Comparison of ENCODE assay signal across 12 mouse cellular contexts in the genomic region with DNA sequence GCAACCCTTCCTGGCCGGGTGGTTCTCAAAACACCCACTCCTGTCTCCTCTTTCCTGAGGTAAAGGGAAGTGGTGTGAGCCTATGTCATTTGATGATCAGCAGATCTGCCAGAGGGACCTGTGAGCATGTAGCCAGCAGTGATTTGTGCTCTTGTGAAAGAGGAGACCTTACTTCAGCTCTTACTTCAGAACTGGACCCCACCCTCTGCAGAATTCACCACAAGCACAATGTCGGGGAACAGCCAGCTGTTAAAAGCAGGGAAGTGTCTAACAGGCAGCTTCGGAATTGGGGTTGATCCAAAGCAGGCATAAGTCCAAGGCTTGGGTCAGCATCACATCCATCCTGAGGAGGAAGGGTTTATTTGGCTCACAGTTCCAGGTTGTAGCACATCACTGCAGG. TPM values are rescaled to one million over a fixed set of nuclear protein-coding genes. Genes with fewer than 3 reads are reported as not detected.
DNase-seq lines count a peak whose midpoint lies in the region; ATAC-seq lines count a peak whose summit lies in the region.
"Had no signal": no experiment of that assay in that cellular context is flagged by ENCODE, and none has a peak within 500 bp of the region (broad histone marks: within the 10 kb centered on the region; RNA-seq: fewer than 3 reads in every experiment).

No protein-coding gene starts in this region.

- no peak overlapping the region for H3K4me3 ChIP-seq in liver, embryonic 12.5 days
- H3K4me3 ChIP-seq in intestine, embryonic 15.5 days (replicated peaks) = no peak overlapping the region

- H3K4me2 ChIP-seq in liver, embryonic 12.5 days = no peak overlapping the region
- no peak overlapping the region for H3K4me2 ChIP-seq in intestine, embryonic 15.5 days (replicated peaks)

- H3K4me1 ChIP-seq in liver, embryonic 12.5 days = no peaks in the 10 kb centered on the region
- no peaks in the 10 kb centered on the region for H3K4me1 ChIP-seq in intestine, embryonic 15.5 days (replicated peaks)

- no peak overlapping the region for H3K27ac ChIP-seq in liver, embryonic 12.5 days
- H3K27ac ChIP-seq in intestine, embryonic 15.5 days = no peak overlapping the region
- H3K27ac ChIP-seq: liver, embryonic 14.5 days had no signal

- H3K9ac ChIP-seq in liver, embryonic 12.5 days = no peak overlapping the region
- H3K9ac ChIP-seq in intestine, embryonic 15.5 days = no peak overlapping the region
- H3K9ac ChIP-seq: liver, embryonic 14.5 days had no signal

- ATAC-seq in hematopoietic stem cell, adult 5-6 weeks (replicated peaks in 1 of 2; ENCODE audit: insufficient read depth in 1 of 2, low FRiP score in 2 of 2, low TSS enrichment in 1 of 2, low read depth in 1 of 2, poor library complexity in 2 of 2, severe bottlenecking in 2 of 2) = peak; percentile 25 to 37; a peak in 3 of 4 replicates
- no peak for ATAC-seq in CD4-positive, CD25-positive, alpha-beta regulatory T cell, adult 4 months
- no peak for ATAC-seq in liver, embryonic 12.5 days
- no peak for ATAC-seq in intestine, embryonic 15.5 days

- H3K27me3 ChIP-seq in liver, embryonic 12.5 days (replicated peaks) = 0 out of 2 replicates have a peak, but pooled peaks cover 10% of the 10 kb centered on the region
- H3K27me3 ChIP-seq in intestine, embryonic 15.5 days (replicated peaks) = no peaks in the 10 kb centered on the region

- H3K9me3 ChIP-seq in liver, embryonic 12.5 days (replicated peaks) = no peaks in the 10 kb centered on the region
- H3K9me3 ChIP-seq in intestine, embryonic 15.5 days = no peaks in the 10 kb centered on the region

- DNase-seq in cerebellum, postnatal 14 days = peak; percentile 29 to 31
- no peak for DNase-seq in cerebellum, postnatal 4 days (ENCODE audit: low spot score in 2 of 2)
- peak; percentile 29 for DNase-seq in urinary bladder, postnatal 14 days (ENCODE audit: low spot score)
- DNase-seq in urinary bladder, postnatal 10 days (ENCODE audit: low spot score) = no peak
- DNase-seq: adrenal gland, postnatal 36 days; kidney, adult 11 months; thymus, adult 18-20 months had no signal

- 46% methylated on average over 3 of the region's 3 CpGs for WGBS in liver, embryonic 12.5 days (ENCODE audit: insufficient replicate concordance)
- WGBS in intestine, embryonic 15.5 days = 39% methylated on average over 3 of the region's 3 CpGs

- no peaks in the 10 kb centered on the region for H3K36me3 ChIP-seq in liver, embryonic 12.5 days
- no peaks in the 10 kb centered on the region for H3K36me3 ChIP-seq in intestine, embryonic 15.5 days

RNA-seq across cellular contexts. Expression of gene Flvcr2, which starts 25.0 kb away (rescaled TPM):
- total RNA-seq in hematopoietic stem cell, adult 5-6 weeks (2017) = 0.45 TPM in 1 of 2 replicates, not detected in the other
- under 1 TPM; 0.39 to 0.89 TPM for polyA plus RNA-seq in CD4-positive, CD25-positive, alpha-beta regulatory T cell, adult 4 months (2017; shearing (Covaris generic))
- polyA plus RNA-seq in liver, embryonic 12.5 days (2016; fragmentation: Nextera tagmentation; extraction: Ambion mirVana) = 3.7 and 4.3 TPM in 2 replicates
- 2.3 and 2.4 TPM in 2 replicates for polyA plus RNA-seq in intestine, embryonic 15.5 days (2015; fragmentation: Nextera tagmentation; extraction: Ambion mirVana)

RNA-seq across cellular contexts. Expression of gene Erg28, which starts 53.0 kb away (rescaled TPM):
- total RNA-seq in hematopoietic stem cell, adult 5-6 weeks (2017) = 82.9 and 96.3 TPM in 2 replicates
- 100 to 1,000 TPM; 140 to 169 TPM for polyA plus RNA-seq in CD4-positive, CD25-positive, alpha-beta regulatory T cell, adult 4 months (2017; shearing (Covaris generic))
- polyA plus RNA-seq in liver, embryonic 12.5 days (2016; fragmentation: Nextera tagmentation; extraction: Ambion mirVana) = 99.3 and 101 TPM in 2 replicates
- 153 and 154 TPM in 2 replicates for polyA plus RNA-seq in intestine, embryonic 15.5 days (2015; fragmentation: Nextera tagmentation; extraction: Ambion mirVana)

RNA-seq across cellular contexts. Expression of gene Ttll5, which starts 53.1 kb away (rescaled TPM):
- 21.7 and 26.3 TPM in 2 replicates for total RNA-seq in hematopoietic stem cell, adult 5-6 weeks (2017)
- polyA plus RNA-seq in CD4-positive, CD25-positive, alpha-beta regulatory T cell, adult 4 months (2017; shearing (Covaris generic)) = 10 to 100 TPM in 1 of 2 experiments, 1 to 10 TPM in 1; 8.3 to 11.0 TPM
- 9.8 and 10.4 TPM in 2 replicates for polyA plus RNA-seq in liver, embryonic 12.5 days (2016; fragmentation: Nextera tagmentation; extraction: Ambion mirVana)
- polyA plus RNA-seq in intestine, embryonic 15.5 days (2015; fragmentation: Nextera tagmentation; extraction: Ambion mirVana) = 9.0 and 10.1 TPM in 2 replicates

Comparison
In these comparisons a context has a peak if more than half of its experiments do, and no peak if none do; other contexts are left out.
1. DNase-seq: peak in cerebellum, postnatal 14 days (2 of 2) and urinary bladder, postnatal 14 days (single experiment); none in cerebellum, postnatal 4 days (0 of 2) and urinary bladder, postnatal 10 days (single experiment).
2. ATAC-seq: peak in hematopoietic stem cell, adult 5-6 weeks (2 of 2); none in CD4-positive, CD25-positive, alpha-beta regulatory T cell, adult 4 months (single experiment), liver, embryonic 12.5 days (single experiment) and intestine, embryonic 15.5 days (single experiment).